In genomic region chr14:46174386-46174785, GRCm38 (mm10) we compare ENCODE assay signal across 25 mouse cellular contexts.
"Had no signal": no experiment of that assay in that cellular context is flagged by ENCODE, and none has a peak within 500 bp of the region (broad histone marks: within the 10 kb centered on the region; RNA-seq: fewer than 3 reads in every experiment).

No protein-coding gene starts in this region.

- H3K4me3 ChIP-seq: heart, embryonic 10.5 days; heart, embryonic 12.5 days; hindbrain, embryonic 10.5 days; hindbrain, embryonic 12.5 days; intestine, embryonic 15.5 days; limb, embryonic 12.5 days; limb, embryonic 15.5 days; liver, embryonic 12.5 days had no signal

- H3K27ac ChIP-seq: heart, embryonic 10.5 days; hindbrain, embryonic 10.5 days; hindbrain, embryonic 12.5 days; hindbrain, embryonic 14.5 days; intestine, embryonic 15.5 days; limb, embryonic 12.5 days; limb, embryonic 15.5 days; liver, embryonic 12.5 days; liver, embryonic 14.5 days had no signal

- ATAC-seq: hindbrain, embryonic 16.5 days; inflammation-experienced regulatory T-cells, adult 6 months; intestine, embryonic 15.5 days; intestine, postnatal 0 days; liver, embryonic 12.5 days had no signal

- H3K27me3 ChIP-seq: heart, embryonic 12.5 days; intestine, embryonic 15.5 days; limb, embryonic 12.5 days; limb, embryonic 15.5 days; liver, embryonic 12.5 days had no signal

- H3K4me1 ChIP-seq: heart, embryonic 10.5 days; heart, embryonic 12.5 days; intestine, embryonic 15.5 days; liver, embryonic 12.5 days had no signal

- H3K36me3 ChIP-seq: heart, embryonic 10.5 days; heart, embryonic 12.5 days; hindbrain, embryonic 10.5 days; hindbrain, embryonic 12.5 days; intestine, embryonic 15.5 days; limb, embryonic 12.5 days; limb, embryonic 15.5 days; liver, embryonic 12.5 days had no signal

- H3K4me2 ChIP-seq: heart, embryonic 12.5 days; hindbrain, embryonic 12.5 days; hindbrain, embryonic 14.5 days; intestine, embryonic 15.5 days; limb, embryonic 12.5 days; limb, embryonic 15.5 days; liver, embryonic 12.5 days had no signal

- H3K9me3 ChIP-seq: heart, embryonic 10.5 days; heart, embryonic 12.5 days; hindbrain, embryonic 10.5 days; hindbrain, embryonic 12.5 days; intestine, embryonic 15.5 days; limb, embryonic 12.5 days; limb, embryonic 15.5 days; liver, embryonic 12.5 days had no signal

- DNase-seq: gastrocnemius, postnatal 14 days; gastrocnemius, postnatal 36 days; heart, adult 18-20 months; heart, postnatal 36 days; kidney, adult 18-20 months; kidney, adult 8-10 months; kidney, postnatal 10 days; kidney, postnatal 25 days; kidney, postnatal 4 days; layer of hippocampus, adult 9-11 months; layer of hippocampus, postnatal 36 days; left cerebral cortex, postnatal 4 days had no signal

- H3K9ac ChIP-seq: heart, embryonic 12.5 days; hindbrain, embryonic 12.5 days; hindbrain, embryonic 14.5 days; intestine, embryonic 15.5 days; limb, embryonic 12.5 days; limb, embryonic 15.5 days; liver, embryonic 12.5 days; liver, embryonic 14.5 days had no signal
